Mouse (Mus musculus) spleen, postnatal 36 days (tissue): ENCODE measurements around the gene Mybph.
"Not testable (repeated sequence)": the region's sequence is repeated elsewhere in the genome, so short reads cannot be mapped to it uniquely, and the experiment has no call there.

Source experiments
- DNase-seq, 2 experiments: peaks; one replicate each; pipeline ENCODE4 v3.0.0; 2022; ENCODE audit warnings: low spot score in 2 of 2, mixed read lengths in 1 of 2

The Mybph gene

DNA sequence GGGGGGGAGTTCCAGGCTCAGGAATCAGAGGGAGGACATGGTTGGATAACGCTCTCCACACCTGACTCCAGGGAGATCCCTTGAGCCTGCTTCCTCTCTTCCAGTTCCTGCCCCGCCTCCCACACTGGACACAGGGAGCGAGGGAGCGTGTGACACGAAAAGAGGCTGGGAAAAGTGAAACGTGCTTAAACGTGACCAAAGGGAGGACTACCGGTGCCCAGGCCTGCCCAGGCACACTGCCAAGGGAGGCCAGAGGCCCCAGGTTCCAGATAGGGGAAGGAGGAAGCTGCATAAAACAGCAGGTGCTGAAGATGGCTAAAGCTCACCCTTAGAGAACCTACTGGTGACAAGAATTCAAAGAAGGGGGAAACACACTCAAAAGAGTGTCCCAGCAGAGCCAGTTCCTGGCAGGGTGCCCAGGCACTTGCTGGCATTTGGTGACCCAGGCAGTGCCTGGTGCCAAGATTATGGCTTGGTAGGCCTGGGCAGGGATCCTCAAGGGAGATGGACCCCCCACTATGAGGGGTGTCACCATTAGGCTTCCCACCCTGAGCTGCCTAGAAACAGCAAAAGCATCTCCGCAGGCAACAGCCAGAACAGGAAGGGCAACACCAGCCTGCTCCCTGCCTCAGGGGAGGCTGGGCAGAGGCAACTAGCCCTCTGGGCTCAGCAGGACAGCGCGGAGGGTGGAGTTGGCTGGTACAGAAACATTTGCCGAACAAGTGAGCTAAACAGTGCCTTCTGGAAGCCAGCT lies 39.7 kb downstream of the Mybph start:
- DNase-seq: no peak

DNA sequence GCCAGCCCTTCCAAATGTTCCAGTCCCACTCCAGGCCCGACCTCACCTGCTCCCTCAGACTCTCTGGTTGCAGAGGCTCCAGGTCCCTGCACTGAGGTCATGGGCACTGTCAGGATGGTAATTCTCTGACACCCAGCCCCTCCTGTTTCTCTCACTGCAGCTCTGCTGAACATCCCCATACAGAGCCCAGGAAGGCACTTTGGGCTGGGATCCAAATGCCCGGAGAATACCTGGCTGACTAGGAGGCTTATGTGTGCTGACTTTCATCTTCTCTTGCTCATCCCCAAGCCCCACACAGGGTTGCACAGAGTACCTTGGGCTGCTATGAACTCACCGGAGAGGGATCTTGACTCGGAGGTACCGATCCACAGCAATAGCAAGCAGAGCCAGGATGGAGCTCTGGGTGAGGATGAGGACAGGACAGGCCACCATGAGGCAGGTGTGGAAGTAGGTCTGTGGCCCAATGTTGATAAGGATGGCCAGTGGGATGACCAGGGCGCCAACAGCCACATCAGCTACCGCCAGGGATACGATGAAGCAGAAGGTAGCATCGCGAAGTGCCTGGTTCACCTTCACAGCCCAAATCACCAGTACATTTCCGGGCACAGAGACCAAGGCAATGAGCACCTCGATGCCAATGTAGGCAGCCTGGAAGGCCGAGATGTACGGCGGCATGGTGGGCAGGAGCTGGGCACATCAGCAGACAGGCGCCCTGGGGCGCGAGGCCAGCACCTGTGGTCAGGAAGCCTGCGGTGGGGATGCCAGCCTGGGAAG lies 40.6 kb downstream of the Mybph start:
- no peak for DNase-seq

- DNase-seq: no peak
Observed at GRCm38 (mm10) chr1:134234455-134235390, 41.5 kb downstream of the Mybph start.

GRCm38 (mm10) chr1:134235391-134235921 lies 42.2 kb downstream of the Mybph start, which contains the start of gene Adora1:
Gene Adora1 (minus strand): TSS chr1:134235431.
- DNase-seq: no peak

GRCm38 (mm10) chr1:134236142-134236541 lies 42.9 kb downstream of the Mybph start:
- DNase-seq: no peak

DNA sequence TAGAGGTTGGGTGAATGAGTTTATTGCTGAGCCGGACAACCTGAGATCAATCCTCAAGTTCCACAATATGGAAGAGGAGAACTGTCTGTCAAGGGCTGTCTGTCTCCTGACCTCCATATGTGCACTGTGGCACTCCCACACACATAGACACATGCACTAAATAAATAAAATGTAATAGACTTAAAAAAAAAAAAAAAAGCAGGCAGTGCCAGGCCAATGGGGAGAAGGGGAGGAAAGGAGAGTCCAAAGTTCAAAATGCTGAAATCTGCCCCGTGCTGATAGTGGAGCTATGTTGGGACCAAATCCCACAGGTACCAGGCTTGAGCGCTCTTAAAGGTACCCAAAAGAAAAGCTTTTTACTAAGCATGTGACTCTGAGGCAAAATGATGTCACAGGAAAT lies 44.2 kb downstream of the Mybph start:
- no peak for DNase-seq

- peak; percentile 18 to 26 for DNase-seq
Observed at GRCm38 (mm10) chr1:134240701-134241100, 47.5 kb downstream of the Mybph start.

DNA sequence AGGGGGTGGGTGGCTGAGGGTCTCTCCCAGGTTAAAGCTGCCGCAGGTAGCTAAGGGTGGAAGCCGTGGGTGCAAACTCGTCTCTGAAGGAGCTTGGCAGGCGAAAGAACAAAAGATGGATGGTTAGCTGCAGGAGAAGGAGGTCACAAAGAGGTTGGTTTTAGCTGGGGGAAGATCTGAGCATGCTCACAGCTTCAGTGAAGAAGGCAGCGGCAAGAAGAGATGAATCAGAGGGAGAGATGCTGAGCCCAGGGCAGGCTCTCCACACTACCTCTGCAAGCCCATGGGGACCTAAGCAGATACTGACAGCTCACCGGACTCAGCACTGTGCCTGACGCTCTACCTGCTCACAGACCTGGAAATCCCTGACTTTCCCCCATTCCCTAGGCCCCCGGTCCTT lies 48.0 kb downstream of the Mybph start:
- DNase-seq: no peak

GRCm38 (mm10) chr1:134242286-134242685 lies 49.0 kb downstream of the Mybph start:
- no peak for DNase-seq

DNA sequence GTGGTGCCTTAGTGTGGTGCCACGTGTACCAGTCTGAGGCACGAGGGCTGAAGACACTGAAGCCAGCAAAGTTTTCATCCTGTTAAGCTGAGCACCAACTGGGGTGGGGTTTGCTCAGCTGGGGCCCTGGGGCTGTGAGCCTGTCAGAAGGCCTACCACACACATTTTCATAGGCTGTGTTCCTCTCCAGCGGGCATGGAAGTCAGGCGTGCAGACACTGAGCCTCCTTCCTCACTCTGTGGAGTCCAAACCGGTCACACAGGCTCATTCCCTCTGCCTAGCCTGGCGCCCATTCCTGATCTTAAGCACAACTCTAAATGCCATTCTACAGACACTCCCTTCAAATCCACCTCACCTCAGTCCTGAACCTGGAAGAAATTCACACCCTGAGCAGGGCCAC lies 50.3 kb downstream of the Mybph start:
- no peak for DNase-seq

DNA sequence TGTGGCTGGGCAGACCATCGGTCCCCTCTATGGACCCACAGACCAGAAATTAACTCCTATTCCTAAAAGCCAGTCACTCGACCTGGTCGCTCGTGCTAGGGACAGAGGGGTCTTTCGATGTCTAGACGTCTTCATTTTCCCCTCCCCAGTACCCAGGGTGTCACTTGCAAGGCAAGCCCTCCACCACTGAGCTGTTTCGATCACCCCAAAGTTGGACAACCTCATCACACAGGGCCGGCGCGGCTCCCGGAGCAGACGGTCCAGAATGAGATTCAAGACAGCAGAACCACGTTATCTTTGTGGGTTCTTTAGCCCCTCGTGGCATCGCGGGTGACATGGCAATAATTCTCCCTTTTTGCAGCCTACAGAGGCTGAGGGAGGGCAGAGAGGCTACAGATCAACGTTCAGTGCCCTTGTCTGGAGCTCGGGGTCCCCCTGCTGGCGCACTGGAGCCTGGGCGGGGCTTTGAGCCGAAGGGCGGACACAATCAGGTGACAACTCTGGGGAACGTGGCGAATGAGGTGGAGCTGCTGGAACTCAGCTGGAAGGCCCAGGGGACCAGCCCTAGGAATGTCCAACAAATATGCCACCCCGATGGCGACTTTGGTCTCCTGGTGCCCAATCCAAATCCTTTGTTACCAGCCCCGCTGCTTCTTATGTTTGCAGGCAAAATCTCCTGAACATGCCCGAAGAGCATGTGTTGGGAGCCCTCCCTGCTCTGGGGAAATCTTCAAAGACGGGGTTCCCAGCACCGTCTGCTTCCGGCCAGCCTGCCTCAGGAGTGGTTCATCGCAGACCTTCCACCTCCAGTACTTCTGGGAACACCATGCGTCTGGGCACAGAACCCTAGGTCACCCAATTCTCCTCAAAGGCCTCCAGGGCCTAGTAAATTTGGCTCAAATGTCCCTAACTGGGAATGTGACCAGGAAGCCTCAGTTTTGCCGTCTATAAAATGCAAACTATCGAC lies 51.0 kb downstream of the Mybph start:
- peak; percentile 71 to 73 for DNase-seq

DNA sequence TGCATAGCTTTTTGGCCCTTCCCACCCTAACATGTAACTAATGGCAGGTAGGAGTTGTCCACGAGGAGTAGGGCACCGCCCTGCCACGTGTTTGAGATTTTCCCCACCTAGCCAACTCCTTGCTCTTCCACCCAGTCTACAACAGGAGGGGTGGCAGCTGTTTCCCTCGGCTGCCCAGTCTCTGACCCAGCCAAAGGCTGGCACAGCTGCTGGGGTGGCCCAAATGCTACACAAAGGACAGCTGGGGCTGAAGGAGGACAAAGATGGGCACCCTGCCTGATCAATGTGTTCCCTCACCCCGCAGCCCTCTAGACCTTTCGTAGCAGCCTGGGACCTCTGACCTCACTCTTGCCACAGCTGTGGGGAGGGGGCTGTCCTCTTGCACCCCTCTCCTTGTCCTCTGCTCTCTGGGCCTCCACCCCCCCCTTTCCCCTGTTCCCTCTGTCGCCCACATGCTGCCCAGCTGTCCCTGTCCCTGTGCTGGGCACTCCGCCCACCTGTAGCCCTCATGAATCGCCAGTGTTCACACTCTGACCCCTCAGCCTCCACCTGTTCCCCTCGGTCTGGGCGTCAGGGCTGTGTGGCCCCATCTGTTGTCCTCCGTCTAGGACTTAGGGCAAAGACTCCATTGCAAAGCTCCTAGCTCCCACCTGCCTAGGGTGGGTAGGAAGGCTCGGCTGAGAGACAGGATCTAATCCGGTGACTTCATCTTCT lies 51.9 kb downstream of the Mybph start:
- DNase-seq: no peak

GRCm38 (mm10) chr1:134246590-134246989 lies 53.3 kb downstream of the Mybph start:
- no peak for DNase-seq

GRCm38 (mm10) chr1:134249681-134250080 lies 56.4 kb downstream of the Mybph start:
- DNase-seq: not testable (repeated sequence)
